ENCODE assay signal across 8 mouse cellular contexts in the genomic region with DNA sequence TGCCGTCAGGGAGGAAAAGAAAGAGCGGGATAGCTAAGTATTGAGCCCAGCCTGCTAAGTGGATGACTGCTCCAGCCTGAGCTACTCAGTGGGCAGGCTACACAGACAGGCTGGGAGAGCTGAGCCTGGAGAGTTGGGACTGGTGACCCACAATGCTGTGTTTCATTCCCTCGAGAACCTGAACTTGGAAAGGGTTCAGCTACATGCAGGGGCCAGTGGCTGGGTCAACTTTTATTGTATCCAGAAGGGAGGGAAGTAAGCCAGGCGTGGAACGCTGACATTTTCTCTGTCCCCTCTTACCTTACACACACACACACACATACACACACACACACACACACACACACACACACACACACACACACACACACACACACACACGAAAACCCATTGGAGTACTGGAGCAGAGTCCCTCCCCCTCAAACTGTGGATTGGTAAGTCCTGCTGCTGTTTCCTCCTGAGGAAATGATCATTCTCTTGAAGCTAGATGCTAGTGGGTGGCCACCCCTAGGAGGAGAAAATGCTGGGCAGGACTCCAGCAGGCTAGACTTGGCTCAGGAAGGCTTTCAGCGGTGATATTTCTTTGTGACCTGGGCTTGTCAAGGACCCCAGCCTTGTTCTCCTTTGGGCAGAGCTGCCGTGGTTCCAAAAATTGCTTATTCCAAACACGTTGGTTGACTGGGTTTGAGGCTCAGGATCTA. TPM values are rescaled to one million over a fixed set of nuclear protein-coding genes. Genes with fewer than 3 reads are reported as not detected.
A peak's percentile ranks its signal among the peaks of the same experiment; 100 is the strongest.
DNase-seq lines count a peak whose midpoint lies in the region; ATAC-seq lines count a peak whose summit lies in the region.

No protein-coding gene starts in this region.

- H3K36me3 ChIP-seq in kidney, embryonic 16.5 days (ENCODE audit: insufficient read depth, low read length) = peaks cover 9% of the 10 kb centered on the region; the same call in 1 of the 2 replicates

- ATAC-seq in kidney, embryonic 16.5 days (ENCODE audit: low FRiP score, low TSS enrichment) = peak; percentile 75
- ATAC-seq in frontal cortex, adult (ENCODE audit: low TSS enrichment) = no peak

- H3K4me2 ChIP-seq in kidney, embryonic 16.5 days (replicated peaks; ENCODE audit: low read depth, low read length) = peak overlapping the region; percentile 77

- peak overlapping the region; percentile 89 for H3K27ac ChIP-seq in kidney, embryonic 16.5 days (ENCODE audit: low read length)

- H3K9ac ChIP-seq in kidney, embryonic 16.5 days (replicated peaks; ENCODE audit: low read length) = peak overlapping the region; percentile 84

- 1% methylated on average over 8 of the region's 9 CpGs for WGBS in kidney, embryonic 16.5 days

- peaks cover 51% of the 10 kb centered on the region for H3K4me1 ChIP-seq in kidney, embryonic 16.5 days (ENCODE audit: insufficient read depth, low read length)

- DNase-seq in 3T3-L1 (ENCODE audit: low read depth, low spot score) = peak; percentile 65
- DNase-seq in adrenal gland, adult 2 months = peak; percentile 84
- peak; percentile 75 to 86 for DNase-seq in heart, adult 9 months (ENCODE audit: low spot score in 2 of 2)
- DNase-seq in lung, postnatal 10 days = peak; percentile 86
- DNase-seq in cerebellum, adult 9-10 months = no peak
- no peak for DNase-seq in thymus, postnatal 14 days

- peaks cover 9% of the 10 kb centered on the region for H3K9me3 ChIP-seq in kidney, embryonic 16.5 days (ENCODE audit: low read length)

- peak overlapping the region; percentile 69 for H3K4me3 ChIP-seq in kidney, embryonic 16.5 days (ENCODE audit: low read length)

- no peaks in the 10 kb centered on the region for H3K27me3 ChIP-seq in kidney, embryonic 16.5 days (ENCODE audit: insufficient read depth, low read length)

RNA-seq across cellular contexts. Expression of a gene that starts 2.8 kb away (rescaled TPM):
- total RNA-seq in adrenal gland, adult 2 months (2021) = 10 to 100 TPM; 29.7 to 45.8 TPM
- 23.5 and 25.1 TPM in 2 replicates for polyA plus RNA-seq in adrenal gland, adult 2 months (2012; rRNA removed)
- 156 and 167 TPM in 2 replicates for polyA plus RNA-seq in kidney, embryonic 16.5 days (2015; fragmentation: Nextera tagmentation; extraction: Ambion mirVana)

RNA-seq across cellular contexts. Expression of a gene that starts 21.5 kb away (rescaled TPM):
- 1 to 10 TPM; 3.0 to 5.0 TPM for total RNA-seq in adrenal gland, adult 2 months (2021)
- polyA plus RNA-seq in adrenal gland, adult 2 months (2012; rRNA removed) = 0.49 and 0.99 TPM in 2 replicates
- 6.6 and 7.0 TPM in 2 replicates for polyA plus RNA-seq in kidney, embryonic 16.5 days (2015; fragmentation: Nextera tagmentation; extraction: Ambion mirVana)

RNA-seq across cellular contexts. Expression of a gene that starts 29.1 kb away (rescaled TPM):
- total RNA-seq in adrenal gland, adult 2 months (2021) = 10 to 100 TPM; 50.9 to 68.8 TPM
- 71.6 and 85.0 TPM in 2 replicates for polyA plus RNA-seq in adrenal gland, adult 2 months (2012; rRNA removed)
- 84.8 and 90.9 TPM in 2 replicates for polyA plus RNA-seq in kidney, embryonic 16.5 days (2015; fragmentation: Nextera tagmentation; extraction: Ambion mirVana)

RNA-seq across cellular contexts. Expression of a gene that starts 51.4 kb away (rescaled TPM):
- total RNA-seq in adrenal gland, adult 2 months (2021) = 1 to 10 TPM; 2.7 to 4.1 TPM
- polyA plus RNA-seq in adrenal gland, adult 2 months (2012; rRNA removed) = 2.3 and 2.6 TPM in 2 replicates
- 1.1 and 1.6 TPM in 2 replicates for polyA plus RNA-seq in kidney, embryonic 16.5 days (2015; fragmentation: Nextera tagmentation; extraction: Ambion mirVana)

Comparison
In these comparisons a context has a peak if more than half of its experiments do, and no peak if none do; other contexts are left out.
1. DNase-seq: peak in 3T3-L1 (single experiment), adrenal gland, adult 2 months (single experiment), heart, adult 9 months (2 of 2) and lung, postnatal 10 days (single experiment); none in cerebellum, adult 9-10 months (single experiment) and thymus, postnatal 14 days (single experiment).